Mouse (Mus musculus) kidney, postnatal 0 days (tissue): Measurements from ENCODE around the gene Plxna4. TPM values are rescaled to one million over a fixed set of nuclear protein-coding genes. Genes with fewer than 3 reads are reported as not detected.

Source experiments
- ATAC-seq: fragments of 200-750 bp; cut with Nextera tagmentation; replicated peaks from 2 replicates; pipeline ENCODE4 v1.8.0; 2017; ENCODE audit warnings: low read depth, moderate number of reproducible peaks, moderate TSS enrichment, moderate library complexity; ENCODE audit not compliant: low FRiP score
- DNase-seq: peaks from one replicate; pipeline ENCODE4 v3.0.0-alpha.2; 2016; ENCODE audit warnings: low spot score
- H3K27ac ChIP-seq: fragments of 300-500 bp; sonication (generic); 2 replicates; pipeline ENCODE4 v1.5.1; 2014; ENCODE audit warnings: mild to moderate bottlenecking
- H3K27me3 ChIP-seq: fragments of 300-500 bp; sonication (generic); 2 replicates; pipeline ENCODE4 v1.6.1; 2014; ENCODE audit warnings: low read length, mixed read lengths; ENCODE audit not compliant: insufficient read depth
- H3K36me3 ChIP-seq: fragments of 300-500 bp; sonication (generic); 2 replicates; pipeline ENCODE4 v1.6.1; 2014; ENCODE audit warnings: low read length, mixed read lengths; ENCODE audit not compliant: insufficient read depth
- H3K4me1 ChIP-seq: fragments of 300-500 bp; sonication (generic); replicated peaks from 2 replicates; pipeline ENCODE4 v1.6.1; 2014; ENCODE audit warnings: antibody characterized with exemption, low read length, mixed read lengths; ENCODE audit not compliant: insufficient read depth
- H3K4me2 ChIP-seq: fragments of 300-500 bp; sonication (generic); 2 replicates; pipeline ENCODE4 v1.6.1; 2014; ENCODE audit warnings: mild to moderate bottlenecking, low read length, moderate library complexity, mixed read lengths
- H3K4me3 ChIP-seq: fragments of 300-500 bp; sonication (generic); replicated peaks from 2 replicates; pipeline ENCODE4 v1.5.1; 2014; ENCODE audit warnings: low read depth, low read length
- H3K9ac ChIP-seq: fragments of 300-500 bp; sonication (generic); 2 replicates; pipeline ENCODE4 v1.6.1; 2014; ENCODE audit warnings: low read depth, low read length
- H3K9me3 ChIP-seq: fragments of 300-500 bp; sonication (generic); replicated peaks from 2 replicates; pipeline ENCODE4 v1.6.1; 2016; ENCODE audit warnings: low read length, inconsistent platforms, mixed read lengths
- CTCF ChIP-seq: IDR thresholded peaks from 2 replicates; pipeline ENCODE4 v1.5.1; 2016; ENCODE audit warnings: antibody characterized with exemption, low read depth, mild to moderate bottlenecking, moderate library complexity
- WGBS: fragments of 180-500 bp; shearing (Covaris S2); extraction: QIAGEN DNeasy Blood & Tissue Kit; methylation state at CpG from one replicate; pipeline ENCODE4 v1.1.7; 2014; 5-methylcytosine and 5-hydroxymethylcytosine counted together
- polyA plus RNA-seq: library from polyadenylated mRNA; unstranded; fragments of >200 nt; fragmentation: Nextera tagmentation; extraction: Ambion mirVana; gene quantifications from 2 replicates; pipeline ENCODE4 v1.2.1, GENCODE M21; 2015

The Plxna4 gene
- polyA plus RNA-seq, 1 experiment from 2014 or later = 0.83 TPM

- H3K4me1 ChIP-seq = no peaks in the 10 kb centered on the region
- no peak overlapping the region for H3K27ac ChIP-seq
- H3K27me3 ChIP-seq = no peaks in the 10 kb centered on the region
- no peak overlapping the region for H3K4me3 ChIP-seq
- no peaks in the 10 kb centered on the region for H3K36me3 ChIP-seq
- DNase-seq (no peak), ATAC-seq (peak; percentile 86)
- H3K9ac ChIP-seq = no peak overlapping the region
- WGBS = 75% methylated on average over 8 of the region's 8 CpGs
- TF ChIP-seq CTCF = no peak
- H3K4me2 ChIP-seq = no peak overlapping the region
- no peaks in the 10 kb centered on the region for H3K9me3 ChIP-seq
These were observed 210.8 kb downstream of the Plxna4 start for GRCm38 (mm10) chr6:32377181-32377580.

- Histone ChIP-seq H3K36me3 (no peaks in the 10 kb centered on the region), H3K4me2 (no peak overlapping the region), H3K9me3 (no peaks in the 10 kb centered on the region), H3K9ac (no peak overlapping the region), H3K4me1 (no peaks in the 10 kb centered on the region), H3K27ac (no peak overlapping the region), H3K4me3 (no peak overlapping the region), H3K27me3 (no peaks in the 10 kb centered on the region)
- DNase-seq (no peak), ATAC-seq (no peak)
- WGBS = 76% methylated on average over 8 of the region's 8 CpGs
- TF ChIP-seq CTCF = no peak
These were observed 214.0 kb downstream of the Plxna4 start for GRCm38 (mm10) chr6:32373931-32374361.

GRCm38 (mm10) chr6:32369092-32369491 lies 218.9 kb downstream of the Plxna4 start:
- H3K36me3 ChIP-seq = no peaks in the 10 kb centered on the region
- ATAC-seq (no peak), DNase-seq (no peak)
- H3K4me1 ChIP-seq = no peaks in the 10 kb centered on the region
- WGBS = 79% methylated on average over 3 of the region's 3 CpGs
- no peak overlapping the region for H3K27ac ChIP-seq
- no peaks in the 10 kb centered on the region for H3K27me3 ChIP-seq
- no peak for TF ChIP-seq CTCF
- no peak overlapping the region for H3K4me2 ChIP-seq
- H3K4me3 ChIP-seq = no peak overlapping the region
- no peak overlapping the region for H3K9ac ChIP-seq
- H3K9me3 ChIP-seq = no peaks in the 10 kb centered on the region

- no peaks in the 10 kb centered on the region for H3K36me3 ChIP-seq
- ATAC-seq = no peak
- no peak overlapping the region for H3K27ac ChIP-seq
- no peak for TF ChIP-seq CTCF
- H3K9me3 ChIP-seq = no peaks in the 10 kb centered on the region
- H3K27me3 ChIP-seq = no peaks in the 10 kb centered on the region
- H3K4me3 ChIP-seq = no peak overlapping the region
- no peak overlapping the region for H3K4me2 ChIP-seq
- no peaks in the 10 kb centered on the region for H3K4me1 ChIP-seq
- no peak overlapping the region for H3K9ac ChIP-seq
- DNase-seq = no peak
- 62% methylated on average over 4 of the region's 4 CpGs for WGBS
These were observed 219.6 kb downstream of the Plxna4 start for GRCm38 (mm10) chr6:32368408-32368807.

- H3K4me3 ChIP-seq = no peak overlapping the region
- 88% methylated on average over 5 of the region's 5 CpGs for WGBS
- H3K4me1 ChIP-seq = no peaks in the 10 kb centered on the region
- H3K9ac ChIP-seq = no peak overlapping the region
- H3K9me3 ChIP-seq = no peaks in the 10 kb centered on the region
- no peaks in the 10 kb centered on the region for H3K27me3 ChIP-seq
- no peak for DNase-seq
- H3K27ac ChIP-seq = no peak overlapping the region
- H3K36me3 ChIP-seq = no peaks in the 10 kb centered on the region
- no peak for ATAC-seq
- H3K4me2 ChIP-seq = no peak overlapping the region
- no peak for TF ChIP-seq CTCF
These were observed 223.1 kb downstream of the Plxna4 start for GRCm38 (mm10) chr6:32364933-32365332.

- TF ChIP-seq CTCF = no peak
- Histone ChIP-seq H3K9ac (no peak overlapping the region), H3K9me3 (no peaks in the 10 kb centered on the region), H3K4me1 (no peaks in the 10 kb centered on the region), H3K27ac (no peak overlapping the region), H3K4me2 (no peak overlapping the region), H3K4me3 (no peak overlapping the region), H3K36me3 (no peaks in the 10 kb centered on the region), H3K27me3 (no peaks in the 10 kb centered on the region)
- no peak for ATAC-seq
- no peak for DNase-seq
- 80% methylated on average over 7 of the region's 7 CpGs for WGBS
These were observed 224.4 kb downstream of the Plxna4 start for GRCm38 (mm10) chr6:32363489-32364068.

- TF ChIP-seq CTCF = no peak
- 89% methylated on average over 4 of the region's 4 CpGs for WGBS
- H3K4me1 ChIP-seq = no peaks in the 10 kb centered on the region
These were observed 225.6 kb downstream of the Plxna4 start for GRCm38 (mm10) chr6:32362421-32362820.

More at GRCm38 (mm10) chr6:32362421-32362820, 225.6 kb downstream of the Plxna4 start:
- Histone ChIP-seq H3K9ac (no peak overlapping the region), H3K9me3 (no peaks in the 10 kb centered on the region), H3K27me3 (no peaks in the 10 kb centered on the region), H3K4me3 (no peak overlapping the region), H3K27ac (no peak overlapping the region), H3K4me2 (no peak overlapping the region), H3K36me3 (no peaks in the 10 kb centered on the region)
- no peak for ATAC-seq
- DNase-seq = no peak
